Mouse (Mus musculus) frontal cortex, postnatal 14 days (tissue): ENCODE data around the gene Mapt.

ENCODE experiments used
- DNase-seq, 2 experiments: peaks; one replicate each; pipeline ENCODE4 v3.0.0; 2022; ENCODE audit warnings: low spot score in 2 of 2

Mapt gene

DNA sequence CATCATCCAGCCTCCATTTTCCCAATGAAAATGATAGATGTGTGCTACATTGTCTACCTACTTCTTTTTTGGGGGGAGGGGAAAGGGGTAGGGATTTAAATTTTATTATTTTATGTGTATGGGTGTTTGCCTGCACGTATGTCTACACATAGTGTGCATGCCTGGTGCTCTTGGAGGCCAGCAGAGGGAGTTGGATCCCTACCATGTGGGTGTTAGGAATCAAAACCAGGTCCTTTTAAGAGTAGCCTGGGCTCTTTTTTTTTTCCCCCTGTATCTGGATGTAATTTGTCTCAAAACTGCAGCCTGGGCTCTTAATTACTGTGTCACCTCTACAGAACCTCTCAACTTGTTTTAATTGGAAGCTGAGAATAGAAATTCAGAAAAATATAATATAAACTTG is 148.4 kb downstream of the Mapt start:
- no peak for DNase-seq
